Mouse (Mus musculus) heart, adult 18-20 months (tissue): ENCODE measurements around the gene Lrguk. TPM values are rescaled to one million over a fixed set of nuclear protein-coding genes. Genes with fewer than 3 reads are reported as not detected.
A peak's percentile ranks its signal among the peaks of the same experiment; 100 is the strongest.

ENCODE experiments used
- DNase-seq, 2 experiments: peaks; one replicate each; pipeline ENCODE4 v3.0.0; 2021 to 2022; ENCODE audit warnings: mixed read lengths in 1 of 2
- long read RNA-seq, 2 experiments: library from polyadenylated mRNA; stranded (forward); transcript quantifications; one replicate each; pipeline ENCODE4 v2.0.0; 2021
- total RNA-seq, 2 experiments: library from RNA; stranded (reverse); gene quantifications; 2 replicates each; pipeline ENCODE4 v1.2.3; 2021

The Lrguk gene
- total RNA-seq: under 1 TPM in 1 of 2 experiments, not detected in 1; 0.05 TPM
- long read RNA-seq, experiment 1: 0 reads
- long read RNA-seq, experiment 2: 0 reads

DNA sequence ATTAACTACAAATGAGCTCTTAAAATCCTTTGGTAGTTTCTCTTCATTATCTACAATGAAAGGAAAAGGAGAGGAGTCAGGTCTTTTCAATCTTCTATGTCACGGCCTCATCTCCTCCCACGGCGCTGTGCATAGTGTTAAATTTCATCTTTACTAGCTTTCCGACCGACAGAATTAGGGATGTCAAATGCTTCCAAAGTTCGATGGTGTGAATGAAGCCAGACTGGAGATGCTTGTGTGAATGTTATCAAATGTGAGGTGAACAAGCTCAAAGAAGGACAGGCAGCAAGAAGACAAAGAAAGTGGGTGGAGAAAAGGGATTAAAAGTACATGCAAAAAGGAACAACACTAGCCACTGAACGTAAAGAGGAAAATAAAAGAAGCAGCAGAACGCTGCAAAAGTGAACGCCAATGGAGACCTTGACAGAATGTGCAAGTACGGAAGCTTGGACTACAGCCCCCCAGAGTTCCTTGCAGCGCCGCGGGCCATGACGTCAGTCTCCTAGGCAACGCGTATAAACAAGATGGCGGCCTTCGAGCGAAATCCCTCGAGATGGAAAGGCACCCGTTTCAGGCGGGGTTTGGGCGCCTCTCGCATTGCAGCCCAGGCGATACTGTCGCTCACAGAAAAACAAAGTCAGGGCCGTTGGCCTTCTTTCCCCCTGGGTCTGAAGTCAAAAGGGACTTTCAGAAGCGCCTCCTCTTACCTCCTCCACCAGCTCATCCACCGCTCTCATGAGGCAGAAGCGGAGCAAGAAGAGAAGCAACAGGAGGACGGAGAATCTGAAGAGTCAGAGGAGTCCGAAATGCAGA is at the start of gene Lrguk:
Lrguk (plus strand) TSS at position 516 of the 813 bp plus-strand sequence.
- DNase-seq: peak; percentile 86 to 89

DNA sequence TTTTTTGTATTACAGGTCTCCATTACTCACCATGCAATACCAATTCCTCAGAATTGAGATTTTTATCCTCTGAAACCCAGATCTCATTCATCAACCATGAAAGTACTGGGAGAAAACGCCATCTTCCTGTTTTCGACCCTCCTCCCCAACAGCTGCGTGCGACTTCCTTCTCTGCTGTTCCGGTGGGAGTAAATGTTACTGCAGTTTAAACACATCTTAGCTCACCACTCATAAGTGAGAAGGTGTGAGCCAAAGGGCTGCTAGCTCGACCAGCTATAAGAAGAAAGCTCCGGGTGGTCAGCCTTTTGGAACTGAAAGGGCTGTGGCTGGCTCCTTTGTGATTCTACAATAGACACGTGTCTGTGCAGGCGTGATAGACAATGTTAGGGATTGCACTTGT is 46.5 kb upstream of the Lrguk start:
- DNase-seq: no peak

GRCm38 (mm10) chr6:33987132-33987531 is 42.1 kb upstream of the Lrguk start:
- no peak for DNase-seq

GRCm38 (mm10) chr6:33992213-33993034 is 36.8 kb upstream of the Lrguk start:
- no peak for DNase-seq

DNA sequence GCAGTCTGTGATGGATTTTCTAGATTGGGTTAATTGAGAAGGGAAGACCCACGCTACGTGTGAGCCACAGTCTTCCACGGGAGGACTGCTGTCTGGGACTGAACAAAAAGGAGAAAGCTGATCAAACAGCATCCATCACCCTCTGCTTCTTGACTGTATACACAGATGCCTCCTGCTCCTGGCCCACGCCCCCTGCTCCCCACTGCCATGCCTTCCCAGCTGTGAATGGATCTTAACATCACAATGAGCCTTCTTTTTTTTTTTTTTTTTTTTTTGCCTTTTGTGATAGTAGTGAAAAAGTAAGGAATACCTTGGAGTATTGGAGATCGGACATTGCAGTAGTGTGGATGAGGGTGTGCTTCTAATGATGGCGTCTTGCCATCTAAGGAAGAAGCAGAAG is 35.4 kb upstream of the Lrguk start:
- no peak for DNase-seq

DNA sequence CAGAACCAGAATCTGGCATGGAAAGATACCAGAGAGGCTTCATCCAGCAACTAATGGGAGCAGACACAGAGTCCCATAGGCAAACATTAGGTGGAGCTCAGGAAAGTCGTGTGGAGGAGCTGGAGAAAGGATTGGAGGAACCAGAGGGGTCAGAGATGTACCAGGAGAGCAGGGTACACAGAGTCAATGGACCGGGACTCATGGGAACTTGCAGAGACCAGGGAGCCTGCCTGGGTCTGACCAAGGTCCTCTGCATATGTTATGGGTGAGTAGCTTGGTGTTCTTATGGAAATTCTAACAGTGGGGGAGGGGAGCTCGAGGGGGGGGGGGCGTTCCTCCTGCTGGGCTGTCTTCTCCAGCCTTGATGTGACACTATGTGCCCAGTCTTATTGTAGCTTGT is 30.7 kb upstream of the Lrguk start:
- DNase-seq: no peak

- DNase-seq: no peak
Observed at GRCm38 (mm10) chr6:33999530-33999929, 29.7 kb upstream of the Lrguk start.

DNA sequence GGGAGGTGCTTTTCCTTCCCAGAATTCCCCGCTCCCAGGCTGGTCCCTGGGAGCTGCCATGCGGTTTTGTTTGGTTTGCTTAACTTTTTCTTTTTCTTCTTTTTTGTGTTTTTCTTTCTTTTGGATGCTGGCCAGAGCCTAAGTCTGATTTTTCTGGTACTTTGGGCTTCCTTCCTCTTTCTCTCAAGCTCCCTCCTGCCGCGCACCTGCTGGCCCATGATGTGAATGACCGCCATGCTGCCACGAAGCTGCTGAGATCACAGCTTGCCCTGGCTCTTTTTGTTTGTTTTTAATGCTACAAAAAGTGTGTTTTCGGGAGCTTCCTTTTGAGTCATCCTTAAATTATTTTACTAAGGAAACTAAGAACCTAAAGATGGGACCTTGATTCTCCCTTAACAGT is 28.6 kb upstream of the Lrguk start:
- DNase-seq: no peak

DNA sequence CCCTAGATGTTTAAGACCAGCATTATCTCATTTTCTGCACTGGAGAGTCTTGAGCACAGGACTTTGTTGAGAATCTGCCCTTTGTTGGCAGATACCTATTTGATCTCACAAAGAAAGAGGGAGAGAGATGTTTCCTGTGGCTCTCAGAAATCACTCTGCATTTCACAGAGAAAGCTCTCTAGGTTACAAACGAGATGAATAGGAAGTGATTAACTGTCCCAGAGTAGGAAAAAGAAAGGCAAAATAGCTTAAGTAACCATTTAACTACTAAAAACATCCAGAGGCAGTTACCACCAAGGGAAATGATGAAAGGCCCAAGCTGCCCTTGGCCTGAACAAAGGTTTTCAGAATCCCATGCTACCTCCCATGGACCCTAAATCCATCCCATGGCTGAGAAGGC is 26.2 kb upstream of the Lrguk start:
- DNase-seq: no peak

DNA sequence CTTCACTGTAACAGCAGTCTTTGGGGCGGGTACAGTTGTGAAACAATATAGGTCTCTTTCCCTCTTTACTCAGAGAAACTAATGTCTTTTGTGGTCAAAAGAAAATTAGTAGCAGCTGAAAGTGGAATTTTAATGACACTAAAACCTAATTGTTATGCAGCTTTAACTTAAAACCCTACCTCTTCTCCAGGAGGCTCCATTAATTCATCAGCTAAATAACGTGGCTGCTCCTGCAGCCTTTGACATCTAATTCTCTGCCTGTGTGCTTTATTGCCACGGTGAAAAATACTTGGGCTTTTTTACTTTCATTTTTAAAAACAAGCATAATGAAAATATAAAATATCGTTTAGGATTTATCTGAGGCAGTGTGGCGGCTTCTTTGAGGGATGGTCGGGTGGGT is 15.8 kb upstream of the Lrguk start:
- DNase-seq: no peak

DNA sequence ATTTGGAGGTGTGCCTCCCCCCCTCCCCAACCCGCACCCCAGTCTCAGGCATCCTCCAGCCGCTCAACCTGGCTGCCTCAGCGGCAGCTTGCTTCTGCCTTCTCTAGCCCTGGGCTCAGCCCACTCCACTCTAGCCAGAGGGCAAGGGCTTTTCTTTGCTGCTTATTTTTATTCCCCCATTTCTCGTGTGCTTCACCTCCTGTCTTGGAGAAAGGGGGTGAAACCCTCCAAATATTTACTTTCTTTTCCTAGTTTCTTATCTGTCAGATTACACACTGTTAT is 439 bp downstream of the Lrguk start:
- DNase-seq: no peak

- DNase-seq: no peak
Observed at GRCm38 (mm10) chr6:34034096-34034495, 4.8 kb downstream of the Lrguk start.

DNA sequence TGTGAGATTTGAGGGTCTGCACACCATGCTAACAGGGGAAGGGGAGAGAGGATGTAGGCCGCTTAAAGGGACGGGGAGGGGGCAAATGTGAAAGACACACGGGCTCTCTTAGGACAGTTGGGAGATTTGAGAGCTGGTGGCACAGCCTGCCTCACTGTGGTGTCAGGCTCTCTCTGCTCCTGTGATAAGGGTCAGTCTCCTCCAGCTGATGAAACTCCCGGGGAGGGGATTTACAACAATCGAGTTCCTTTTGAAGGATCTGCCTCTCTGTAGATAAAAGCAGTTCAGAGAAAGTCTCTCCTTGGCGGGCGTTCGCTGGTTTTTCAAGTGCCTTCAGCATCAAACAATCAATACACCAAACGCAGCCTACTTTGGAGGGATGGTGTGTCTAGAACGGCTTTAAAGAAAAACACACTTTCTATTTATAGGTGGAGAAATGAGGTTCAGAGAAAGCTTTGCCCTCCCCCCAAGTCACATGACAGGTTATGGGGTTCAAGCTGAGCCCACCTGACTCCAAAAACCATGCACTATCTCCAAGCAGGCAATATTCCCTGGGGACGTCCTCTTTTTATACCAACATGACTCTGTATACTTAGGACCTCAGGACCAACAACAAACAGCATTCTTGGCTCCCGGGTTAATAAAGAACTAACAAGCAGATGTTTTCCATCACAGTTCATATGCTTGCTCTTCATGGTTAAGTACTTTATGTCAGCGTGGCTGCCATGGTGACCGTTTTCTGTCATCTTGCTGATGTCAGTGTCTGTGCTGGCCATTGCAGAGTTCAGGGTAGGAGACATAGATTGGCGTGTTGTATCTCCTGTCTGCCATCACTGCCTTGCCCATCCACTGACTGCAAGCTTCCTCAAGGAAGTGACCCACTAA is 5.6 kb downstream of the Lrguk start:
- no peak for DNase-seq

- DNase-seq: peak; percentile 58 to 88
Observed at GRCm38 (mm10) chr6:34040624-34041235, 11.5 kb downstream of the Lrguk start.

- no peak for DNase-seq
Observed at GRCm38 (mm10) chr6:34041589-34042280, 12.5 kb downstream of the Lrguk start.

- DNase-seq: peak; percentile 42 to 62
Observed at GRCm38 (mm10) chr6:34044228-34044811, 15.1 kb downstream of the Lrguk start.

DNA sequence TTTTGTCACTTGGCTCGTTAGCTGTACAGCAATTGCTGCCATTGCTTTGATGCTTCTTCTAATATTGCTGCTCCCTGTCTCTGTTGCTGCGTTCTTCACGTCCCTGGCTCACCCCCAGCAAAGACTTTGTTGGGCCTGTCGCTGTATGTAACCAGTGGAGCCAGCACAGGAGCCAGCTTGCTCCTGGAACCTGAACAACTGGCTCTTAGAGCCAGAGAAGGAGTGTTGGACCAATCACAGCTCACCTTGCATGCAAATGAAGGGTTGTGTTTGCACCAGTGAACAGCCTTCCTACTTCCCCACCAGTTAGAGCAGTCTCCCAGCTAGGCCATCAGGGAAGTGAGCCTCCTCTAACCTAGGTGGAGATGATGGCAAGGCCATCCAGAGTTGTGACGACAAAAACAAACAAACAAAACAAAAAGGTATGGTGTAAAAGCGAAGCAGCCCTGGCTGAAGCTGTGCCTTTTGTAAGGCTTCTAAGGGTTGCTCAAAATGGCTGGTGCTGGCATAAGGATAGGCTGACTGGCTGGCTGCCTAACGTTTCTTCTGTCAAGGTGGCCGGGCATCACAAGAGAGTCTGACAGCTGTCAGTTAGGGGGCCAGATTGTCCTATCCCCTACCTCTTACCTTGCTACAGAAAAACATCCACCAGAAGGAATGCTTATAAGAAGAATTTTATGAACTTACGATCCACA is 15.7 kb downstream of the Lrguk start:
- DNase-seq: no peak

DNA sequence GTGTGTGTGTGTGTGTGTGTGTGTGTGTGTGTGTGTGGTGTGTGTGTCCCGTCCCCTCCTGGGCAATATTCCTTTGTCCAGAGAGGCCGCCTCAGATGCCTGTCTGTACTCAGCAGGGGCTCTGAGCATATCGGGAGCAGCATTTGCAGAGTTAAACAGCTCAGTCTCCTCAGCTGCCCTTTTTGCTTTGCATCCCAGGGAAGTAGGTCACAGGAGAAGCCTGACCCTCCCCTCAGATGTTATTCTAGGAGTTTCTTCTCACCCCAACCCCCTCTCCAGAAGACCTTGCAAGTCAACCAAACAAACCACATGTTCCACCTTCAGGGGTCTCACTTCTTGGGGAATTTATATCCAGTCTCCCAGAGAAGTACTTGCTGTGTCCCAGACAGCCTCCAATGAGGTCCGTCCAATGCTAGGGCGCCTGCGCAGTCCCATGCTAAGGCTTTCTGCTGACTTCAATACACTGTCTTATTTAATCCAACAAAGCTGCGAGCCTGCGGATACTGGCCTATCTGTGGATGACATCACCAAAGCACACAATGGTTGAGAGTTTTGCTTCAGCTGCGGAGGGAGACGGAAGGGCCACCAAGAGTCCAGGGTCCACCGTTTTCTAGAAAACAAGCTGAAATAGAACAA is 17.4 kb downstream of the Lrguk start:
- DNase-seq: no peak

DNA sequence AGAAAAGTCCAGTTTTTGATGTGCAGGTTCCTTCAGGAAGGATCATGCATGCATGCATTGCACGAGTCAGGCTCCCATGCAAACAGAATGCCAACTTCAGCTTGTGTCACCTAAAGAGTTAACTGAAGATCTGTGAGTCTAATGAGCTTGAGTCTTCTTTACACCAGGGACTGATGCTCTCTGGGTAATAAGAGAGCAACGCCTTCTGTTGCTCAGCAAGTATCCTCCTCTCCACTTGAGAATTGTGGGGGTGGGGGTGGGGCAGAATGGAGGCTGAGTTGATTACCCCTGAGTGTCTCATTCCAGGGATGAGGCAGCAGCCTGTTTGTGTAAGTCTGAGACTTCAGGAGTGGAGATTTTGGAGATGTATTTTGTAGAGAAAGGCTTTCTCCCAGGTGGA is 20.2 kb downstream of the Lrguk start:
- DNase-seq: no peak

GRCm38 (mm10) chr6:34059741-34060140 is 30.5 kb downstream of the Lrguk start:
- no peak for DNase-seq
